Mouse (Mus musculus): Measurements from ENCODE around the gene Prkcb.
A peak's percentile ranks its signal among the peaks of the same experiment; 100 is the strongest.

Prkcb gene

GRCm38 (mm10) chr7:122460020-122460419, 171.5 kb downstream of the Prkcb start:
- no peak for DNase-seq (ENCODE audit: low read depth, low spot score)

GRCm38 (mm10) chr7:122465823-122466549, 177.4 kb downstream of the Prkcb start:
- DNase-seq (ENCODE audit: low read depth, low spot score) = peak; percentile 51

GRCm38 (mm10) chr7:122466722-122467121, 178.2 kb downstream of the Prkcb start:
- DNase-seq (ENCODE audit: low read depth, low spot score) = no peak

GRCm38 (mm10) chr7:122467831-122468230, 179.3 kb downstream of the Prkcb start:
- no peak for DNase-seq (ENCODE audit: low read depth, low spot score)

- DNase-seq (ENCODE audit: low read depth, low spot score) = peak; percentile 67
These were observed 182.1 kb downstream of the Prkcb start for GRCm38 (mm10) chr7:122470370-122471280.

GRCm38 (mm10) chr7:122472223-122472622, 183.7 kb downstream of the Prkcb start:
- no peak for DNase-seq (ENCODE audit: low read depth, low spot score)

GRCm38 (mm10) chr7:122475038-122475437, 186.5 kb downstream of the Prkcb start:
- DNase-seq (ENCODE audit: low read depth, low spot score) = no peak

GRCm38 (mm10) chr7:122476697-122477096, 188.1 kb downstream of the Prkcb start:
- no peak for DNase-seq (ENCODE audit: low read depth, low spot score)

GRCm38 (mm10) chr7:122477118-122477517, 188.6 kb downstream of the Prkcb start:
- no peak for DNase-seq (ENCODE audit: low read depth, low spot score)

- DNase-seq (ENCODE audit: low read depth, low spot score) = no peak
These were observed 189.3 kb downstream of the Prkcb start for GRCm38 (mm10) chr7:122477566-122478564.

GRCm38 (mm10) chr7:122483949-122484348, 195.4 kb downstream of the Prkcb start:
- no peak for DNase-seq (ENCODE audit: low read depth, low spot score)

GRCm38 (mm10) chr7:122487929-122488571, 199.5 kb downstream of the Prkcb start:
- no peak for DNase-seq (ENCODE audit: low read depth, low spot score)

- DNase-seq (ENCODE audit: low read depth, low spot score) = no peak
These were observed 203.5 kb downstream of the Prkcb start for GRCm38 (mm10) chr7:122492041-122492440.

GRCm38 (mm10) chr7:122492936-122493335, 204.4 kb downstream of the Prkcb start:
- no peak for DNase-seq (ENCODE audit: low read depth, low spot score)

GRCm38 (mm10) chr7:122494088-122494487, 205.5 kb downstream of the Prkcb start:
- peak; percentile 34 for DNase-seq (ENCODE audit: low read depth, low spot score)

GRCm38 (mm10) chr7:122497516-122497915, 209.0 kb downstream of the Prkcb start:
- no peak for DNase-seq (ENCODE audit: low read depth, low spot score)

GRCm38 (mm10) chr7:122498461-122498860, 209.9 kb downstream of the Prkcb start:
- DNase-seq (ENCODE audit: low read depth, low spot score) = no peak

GRCm38 (mm10) chr7:122499743-122500597, 211.4 kb downstream of the Prkcb start:
- no peak for DNase-seq (ENCODE audit: low read depth, low spot score)

- DNase-seq (ENCODE audit: low read depth, low spot score) = no peak
These were observed 217.9 kb downstream of the Prkcb start for GRCm38 (mm10) chr7:122506467-122506866.

- DNase-seq (ENCODE audit: low read depth, low spot score) = no peak
These were observed 221.4 kb downstream of the Prkcb start for GRCm38 (mm10) chr7:122509903-122510302.

All from 3T3-L1 (cell line).